Mouse (Mus musculus) small intestine, adult 2 months (tissue): Measurements from ENCODE around the gene H2-Eb2.

Experiments
- CTCF ChIP-seq: fragments of 200-500 bp; IDR thresholded peaks from 2 replicates; pipeline ENCODE4 v1.5.1; 2012; ENCODE audit warnings: low read depth, mild to moderate bottlenecking, control low read depth, inconsistent platforms, low read length, moderate library complexity, mixed read lengths; ENCODE audit not compliant: insufficient replicate concordance, insufficient read length; ENCODE audit errors: extremely low read depth
- POLR2A ChIP-seq: fragments of 200-500 bp; IDR thresholded peaks from 2 replicates; pipeline ENCODE4 v1.6.1; 2012; ENCODE audit warnings: low read depth, mild to moderate bottlenecking, control low read depth, inconsistent platforms, low read length, moderate library complexity

DNA sequence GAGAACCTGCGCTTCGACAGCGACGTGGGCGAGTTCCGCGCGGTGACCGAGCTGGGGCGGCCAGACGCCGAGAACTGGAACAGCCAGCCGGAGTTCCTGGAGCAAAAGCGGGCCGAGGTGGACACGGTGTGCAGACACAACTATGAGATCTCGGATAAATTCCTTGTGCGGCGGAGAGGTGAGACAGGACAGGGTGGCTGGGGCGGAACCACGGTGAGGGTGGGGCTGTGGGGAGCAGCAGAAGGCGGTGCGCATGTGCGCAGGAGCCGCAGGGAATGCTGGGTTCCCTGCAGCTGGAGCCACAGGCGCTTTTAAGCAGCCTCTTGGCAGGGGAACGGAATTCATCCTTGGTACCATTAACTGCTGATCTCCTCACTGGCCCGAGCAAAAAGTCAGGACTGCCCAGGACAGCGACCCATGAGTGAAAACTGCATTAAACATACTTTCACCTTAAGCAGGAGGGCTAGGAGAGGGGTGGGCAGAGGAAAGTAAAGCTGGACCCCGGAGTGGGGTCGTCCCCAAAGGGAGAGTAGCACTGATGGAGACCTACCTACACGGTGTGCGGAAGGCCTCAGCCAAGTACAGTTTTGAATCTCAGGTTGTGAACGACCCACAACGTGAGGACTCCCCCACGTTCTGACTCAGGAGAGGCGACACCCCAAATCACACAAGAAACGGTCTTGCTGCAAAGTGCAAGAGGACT lies 15.6 kb upstream of the H2-Eb2 start:
- no peak for TF ChIP-seq CTCF
- no peak for TF ChIP-seq POLR2A
